Mouse (Mus musculus): ENCODE measurements around the gene Grid2. TPM values are rescaled to one million over a fixed set of nuclear protein-coding genes. Genes with fewer than 3 reads are reported as not detected.

Grid2 gene
- total RNA-seq, 2 experiments from 2014 or later, result not detected

DNA sequence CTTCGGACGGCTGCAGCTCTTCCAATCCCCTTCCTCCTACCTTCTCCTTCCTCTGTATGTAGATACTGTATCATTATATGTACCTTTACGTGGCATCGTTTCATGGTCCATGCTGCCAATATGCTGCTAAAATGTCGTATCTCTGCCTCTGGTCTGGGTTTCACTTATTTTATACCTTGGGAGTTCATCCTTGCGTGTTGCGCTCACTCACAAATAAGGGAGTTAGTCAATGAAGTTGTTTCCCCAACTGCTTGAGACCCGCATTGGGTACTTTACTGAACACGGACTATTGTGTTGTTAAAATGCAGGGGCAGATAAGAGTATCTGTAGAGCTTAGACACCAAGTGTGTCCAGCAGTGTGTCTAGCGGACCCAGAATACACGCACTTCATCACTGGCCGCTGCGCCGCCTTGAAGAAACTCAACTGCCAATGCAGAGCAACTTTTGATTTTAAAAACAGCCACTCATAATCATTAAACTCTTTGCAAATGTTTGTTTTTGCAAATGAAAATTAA, 1474.9 kb downstream of the Grid2 start:
- DNase-seq, result no peak

GRCm38 (mm10) chr6:64731126-64731525, 1475.5 kb downstream of the Grid2 start:
- DNase-seq, result no peak

GRCm38 (mm10) chr6:64731621-64732320, 1476.1 kb downstream of the Grid2 start:
- no peak for DNase-seq

DNA sequence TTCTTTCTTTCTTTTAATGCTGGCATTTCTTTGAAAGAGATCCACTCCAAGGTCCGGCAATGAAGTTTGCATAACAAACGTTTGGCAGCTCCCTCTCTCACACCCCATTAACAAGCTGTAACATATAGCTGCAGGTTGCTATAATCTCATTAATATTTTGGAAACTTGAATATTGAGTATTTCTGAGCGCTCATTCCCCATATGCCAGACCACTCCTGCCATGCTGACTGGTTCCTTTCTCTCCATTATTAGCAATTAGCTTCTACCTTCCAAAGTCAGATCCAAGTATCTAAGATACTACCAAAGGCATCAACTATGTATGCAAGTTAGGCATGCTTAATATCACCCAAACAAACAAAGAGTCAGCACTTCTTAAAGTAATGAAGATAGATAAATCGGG, 1477.6 kb downstream of the Grid2 start:
- no peak for DNase-seq

DNA sequence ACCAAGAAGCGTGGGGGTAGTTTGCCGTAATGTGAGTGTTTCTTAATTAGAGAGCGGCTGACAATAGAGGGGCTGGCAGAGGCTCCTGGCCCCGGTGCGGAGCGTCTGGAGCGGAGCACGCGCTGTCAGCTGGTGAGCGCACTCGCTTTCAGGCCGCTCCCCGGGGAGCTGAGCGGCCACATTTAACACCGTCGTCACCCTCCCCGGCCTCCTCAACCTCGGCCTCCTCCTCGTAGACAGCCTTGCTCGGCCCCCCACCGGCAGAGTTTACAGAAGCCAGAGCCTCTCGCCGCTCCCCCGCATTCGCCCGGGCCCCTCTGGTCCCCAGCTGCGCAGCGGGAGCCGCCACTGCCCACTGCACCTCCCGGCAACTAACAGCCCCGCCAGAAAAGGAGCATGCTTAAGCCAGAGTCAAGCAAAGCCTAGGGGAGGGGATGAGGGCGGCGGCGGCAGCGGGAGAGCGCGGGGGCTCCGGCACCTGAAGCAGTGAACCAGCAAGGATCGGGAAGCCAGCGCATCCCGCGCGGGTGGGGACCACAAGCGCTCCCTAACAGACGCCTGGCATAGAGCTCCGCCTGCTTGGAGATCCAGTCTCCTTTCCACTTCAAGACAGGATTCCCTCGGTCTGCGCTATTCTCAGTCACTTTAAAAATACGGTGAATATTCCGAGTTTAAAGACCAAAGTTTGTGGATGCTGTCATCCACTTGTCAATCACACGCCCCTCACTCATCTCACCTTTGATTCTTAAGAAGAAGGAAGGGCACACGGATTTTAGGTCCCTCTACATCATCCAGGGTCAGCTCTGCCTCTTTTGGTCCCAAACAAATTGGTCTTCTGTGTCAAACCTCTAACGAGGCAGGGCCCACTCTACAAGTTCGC, 1479.0 kb downstream of the Grid2 start:
- no peak for DNase-seq

DNA sequence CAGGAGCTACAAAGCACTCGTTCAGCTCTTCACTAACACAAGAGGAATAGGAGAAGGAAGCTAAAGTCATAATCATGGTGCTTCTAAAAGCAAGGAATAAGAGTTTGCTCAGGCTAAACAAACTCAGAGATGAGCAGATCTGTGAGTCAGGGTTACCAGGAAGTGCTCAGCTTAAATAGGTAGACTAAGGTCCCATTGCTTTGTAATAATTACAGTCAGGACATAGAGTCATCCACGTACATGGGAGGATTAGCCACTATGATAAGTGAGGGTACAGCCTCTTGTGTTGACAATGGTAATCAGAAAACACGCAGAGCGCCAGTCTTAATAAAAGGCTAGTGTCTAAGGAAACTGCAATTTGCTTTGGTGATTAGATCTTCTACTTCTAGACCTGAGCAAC, 1480.6 kb downstream of the Grid2 start:
- DNase-seq, result no peak

DNA sequence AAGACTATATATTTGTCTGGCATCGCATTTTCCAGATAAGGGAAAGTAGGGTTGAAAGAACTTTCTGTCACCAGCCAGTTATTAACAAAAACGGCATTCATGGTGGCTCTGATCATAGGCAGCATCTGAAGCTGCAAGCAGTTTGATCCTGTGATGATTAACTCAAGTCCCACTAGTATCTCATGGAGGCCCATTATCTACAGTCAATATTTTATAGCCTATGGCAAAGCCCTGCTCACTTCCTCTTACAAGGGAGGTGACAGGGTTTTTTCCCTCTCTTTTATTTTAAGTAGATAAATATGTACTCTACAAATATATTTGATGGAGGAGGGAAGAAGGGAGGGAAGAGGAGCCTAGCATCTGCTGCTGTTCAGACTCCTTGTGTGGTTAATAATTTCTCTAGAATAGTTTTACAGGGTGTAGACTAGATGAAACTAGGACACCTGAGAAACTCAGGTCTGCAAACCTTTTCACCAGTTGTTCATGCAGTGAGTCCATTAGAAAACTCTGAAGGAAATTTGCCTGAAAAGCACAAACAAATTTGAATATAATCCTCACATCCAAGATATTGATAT, 1487.3 kb downstream of the Grid2 start:
- DNase-seq, result no peak

Data from gastrocnemius, postnatal 25 days (tissue).